Mouse (Mus musculus) CH12.LX (cell line): ENCODE results near the gene Ppfibp2.

Experiments
- CHD1 ChIP-seq: IDR thresholded peaks from 2 replicates; pipeline ENCODE4 v1.6.1; 2012; ENCODE audit warnings: low read depth, low read length, improper control_type of control experiment, inconsistent platforms
- CTCF ChIP-seq, 2 experiments: IDR thresholded peaks in 1 of 2; conservative IDR thresholded peaks in 1 of 2; 2 replicates each; pipeline ENCODE4 v1.5.1; 2011 to 2012; ENCODE audit warnings: low read depth in 2 of 2, low read length in 2 of 2, improper control_type of control experiment in 1 of 2, inconsistent platforms in 1 of 2, mild to moderate bottlenecking in 1 of 2, moderate library complexity in 1 of 2
- GABPA ChIP-seq: IDR thresholded peaks from 2 replicates; pipeline ENCODE4 v1.6.1; 2012; ENCODE audit warnings: low read depth, low read length, improper control_type of control experiment, inconsistent platforms; ENCODE audit not compliant: insufficient replicate concordance
- HCFC1 ChIP-seq: IDR thresholded peaks from 2 replicates; pipeline ENCODE4 v1.6.1; 2012; ENCODE audit warnings: low read depth, mild to moderate bottlenecking, inconsistent platforms, low read length, improper control_type of control experiment
- JUN ChIP-seq: IDR thresholded peaks from 2 replicates; pipeline ENCODE4 v1.6.1; 2011; ENCODE audit warnings: low read depth, mild to moderate bottlenecking, low read length, improper control_type of control experiment, moderate library complexity; ENCODE audit not compliant: insufficient read depth
- MAZ ChIP-seq: IDR thresholded peaks from 2 replicates; pipeline ENCODE4 v1.6.1; 2012; ENCODE audit warnings: low read depth, mild to moderate bottlenecking, inconsistent platforms, low read length, improper control_type of control experiment, moderate library complexity
- MYC ChIP-seq: IDR thresholded peaks from 2 replicates; pipeline ENCODE4 v1.6.1; 2011; ENCODE audit warnings: low read depth, mild to moderate bottlenecking, improper control_type of control experiment, low read length
- POLR2A ChIP-seq: IDR thresholded peaks from 2 replicates; pipeline ENCODE4 v1.6.1; 2011; ENCODE audit warnings: low read depth, mild to moderate bottlenecking, improper control_type of control experiment, low read length
- ZKSCAN1 ChIP-seq: IDR thresholded peaks from 2 replicates; pipeline ENCODE4 v1.6.1; 2012; ENCODE audit warnings: low read depth, inconsistent platforms, low read length, improper control_type of control experiment, borderline replicate concordance

DNA sequence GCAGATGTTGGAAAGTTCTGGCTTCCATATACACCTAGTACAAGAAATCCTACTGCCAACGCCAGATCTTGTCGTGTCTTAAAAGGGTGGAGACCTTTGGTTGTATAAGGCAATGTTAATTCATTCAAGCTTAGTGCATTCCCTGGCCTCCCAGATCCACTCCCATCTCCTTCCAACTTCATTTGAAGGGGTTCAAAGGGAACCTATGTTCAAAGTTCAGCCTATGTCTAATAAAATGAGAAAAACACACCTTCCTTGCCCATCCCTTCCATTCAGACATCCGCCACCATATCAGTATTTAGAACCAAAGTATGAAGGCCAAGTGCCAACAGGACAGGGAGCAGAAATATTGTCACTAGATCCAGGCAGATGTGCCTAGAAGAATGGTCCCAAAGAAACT is 47.1 kb upstream of the Ppfibp2 start:
- TF ChIP-seq MYC (no peak), CTCF (conservative IDR thresholded peaks at IDR 0.05 in 1 of 2, IDR thresholded peaks at IDR 0.05 in 1 of 2; ENCODE audit: low read depth in 2 of 2, low read length in 2 of 2) (no peak), POLR2A (no peak), HCFC1 (no peak), ZKSCAN1 (no peak), GABPA (no peak), MAZ (no peak), JUN (no peak), CHD1 (no peak)
